Mouse (Mus musculus) forebrain, embryonic 11.5 days (tissue): ENCODE data around the gene Psma3. TPM values are rescaled to one million over a fixed set of nuclear protein-coding genes. Genes with fewer than 3 reads are reported as not detected.

Experiments
- ATAC-seq: fragments of 200-750 bp; cut with Nextera tagmentation; replicated peaks from 2 replicates; pipeline ENCODE4 v1.8.0; 2017; ENCODE audit warnings: moderate TSS enrichment; ENCODE audit not compliant: low FRiP score
- DNase-seq: peaks from one replicate; pipeline ENCODE4 v3.0.0-alpha.2; 2017; ENCODE audit warnings: low spot score
- H3K27ac ChIP-seq: fragments of 300-500 bp; sonication (generic); 2 replicates; pipeline ENCODE4 v1.5.1; 2014; ENCODE audit warnings: low read depth, low read length
- H3K27me3 ChIP-seq: fragments of 300-500 bp; sonication (generic); 2 replicates; pipeline ENCODE4 v1.6.1; 2014; ENCODE audit warnings: mild to moderate bottlenecking, low read length, mixed read lengths; ENCODE audit not compliant: control insufficient read depth, insufficient read depth
- H3K36me3 ChIP-seq: fragments of 300-500 bp; sonication (generic); 2 replicates; pipeline ENCODE4 v1.6.1; 2014; ENCODE audit warnings: mild to moderate bottlenecking, low read length, moderate library complexity, mixed read lengths; ENCODE audit not compliant: control insufficient read depth, insufficient read depth
- H3K4me1 ChIP-seq: fragments of 300-500 bp; sonication (generic); replicated peaks from 2 replicates; pipeline ENCODE4 v1.6.1; 2014; ENCODE audit warnings: low read length, mixed read lengths; ENCODE audit not compliant: control insufficient read depth, insufficient read depth
- H3K4me2 ChIP-seq: fragments of 300-500 bp; sonication (generic); 2 replicates; pipeline ENCODE4 v1.6.1; 2014; ENCODE audit warnings: low read depth, mild to moderate bottlenecking, low read length, moderate library complexity, mixed read lengths; ENCODE audit not compliant: severe bottlenecking
- H3K4me3 ChIP-seq: fragments of 300-500 bp; sonication (generic); 2 replicates; pipeline ENCODE4 v1.5.1; 2014; ENCODE audit warnings: low read depth, low read length
- H3K9ac ChIP-seq: fragments of 300-500 bp; sonication (generic); 2 replicates; pipeline ENCODE4 v1.6.1; 2014; ENCODE audit warnings: low read length
- H3K9me3 ChIP-seq: fragments of 300-500 bp; sonication (generic); 2 replicates; pipeline ENCODE4 v1.6.1; 2016; ENCODE audit warnings: low read length, mixed read lengths; ENCODE audit not compliant: control insufficient read depth
- WGBS: fragments of 180-500 bp; shearing (Covaris S2); extraction: QIAGEN DNeasy Blood & Tissue Kit; methylation state at CpG from one replicate; pipeline ENCODE4 v1.1.7; 2014; 5-methylcytosine and 5-hydroxymethylcytosine counted together
- polyA plus RNA-seq: library from polyadenylated mRNA; unstranded; fragments of >200 nt; fragmentation: Nextera tagmentation; extraction: Ambion mirVana; gene quantifications from 2 replicates; pipeline ENCODE4 v1.2.1, GENCODE M21; 2014

Psma3 gene
- polyA plus RNA-seq, 1 experiment from 2014 or later: 601 TPM

- H3K4me1 ChIP-seq: no peaks in the 10 kb centered on the region
- no peak overlapping the region for H3K9ac ChIP-seq
- H3K4me3 ChIP-seq: no peak overlapping the region
- no peak overlapping the region for H3K27ac ChIP-seq
- no peaks in the 10 kb centered on the region; the same call in 1 of the 2 replicates for H3K36me3 ChIP-seq
- ATAC-seq: no peak
- H3K27me3 ChIP-seq: no peaks in the 10 kb centered on the region
- no peak for DNase-seq
- H3K4me2 ChIP-seq: no peak overlapping the region
- no peaks in the 10 kb centered on the region for H3K9me3 ChIP-seq
- 94% methylated on average over 7 of the region's 7 CpGs for WGBS
These were observed 10.6 kb downstream of the Psma3 start for GRCm38 (mm10) chr12:70984855-70985550.

- 91% methylated on average over 5 of the region's 5 CpGs for WGBS
These were observed 22.8 kb downstream of the Psma3 start for GRCm38 (mm10) chr12:70997225-70997624.

GRCm38 (mm10) chr12:70999423-70999903 lies 25.0 kb downstream of the Psma3 start:
- Histone ChIP-seq H3K27me3 (no peaks in the 10 kb centered on the region), H3K9ac (no peak overlapping the region), H3K4me3 (no peak overlapping the region), H3K4me2 (no peak overlapping the region), H3K36me3 (peaks cover 3% of the 10 kb centered on the region; the same call in 1 of the 2 replicates), H3K27ac (no peak overlapping the region), H3K9me3 (no peaks in the 10 kb centered on the region), H3K4me1 (no peaks in the 10 kb centered on the region)
- 82% methylated on average over 5 of the region's 5 CpGs for WGBS
- ATAC-seq: no peak
- DNase-seq: no peak

More at GRCm38 (mm10) chr12:70997225-70997624, 22.8 kb downstream of the Psma3 start:
- Histone ChIP-seq H3K9me3 (no peaks in the 10 kb centered on the region), H3K27ac (no peak overlapping the region), H3K27me3 (no peaks in the 10 kb centered on the region), H3K4me3 (no peak overlapping the region), H3K36me3 (peaks cover 3% of the 10 kb centered on the region; the same call in 1 of the 2 replicates), H3K4me1 (no peaks in the 10 kb centered on the region), H3K4me2 (no peak overlapping the region), H3K9ac (no peak overlapping the region)
- ATAC-seq (no peak), DNase-seq (no peak)

DNA sequence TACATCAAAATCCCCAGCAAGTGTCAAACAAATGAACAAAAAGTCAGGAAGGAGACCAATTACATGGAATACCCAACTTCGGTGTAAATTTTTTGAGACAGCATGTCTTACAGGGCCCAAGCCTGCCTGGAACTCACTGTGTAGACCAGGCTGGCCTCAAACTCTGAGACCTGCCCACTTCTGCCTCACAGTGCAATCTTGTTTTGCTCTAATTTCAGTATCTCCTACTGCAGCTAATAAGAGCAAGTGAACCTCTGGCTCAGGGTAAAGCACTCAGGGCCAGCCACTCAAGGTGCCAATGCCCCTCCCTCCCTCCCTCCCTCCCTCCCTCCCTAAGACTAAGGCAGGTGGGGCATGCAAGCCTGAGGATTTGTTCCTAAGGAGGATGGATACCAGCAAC lies 25.9 kb downstream of the Psma3 start:
- Histone ChIP-seq H3K9ac (no peak overlapping the region), H3K27me3 (no peaks in the 10 kb centered on the region), H3K27ac (no peak overlapping the region), H3K4me3 (no peak overlapping the region), H3K4me1 (no peaks in the 10 kb centered on the region), H3K9me3 (no peaks in the 10 kb centered on the region), H3K4me2 (no peak overlapping the region), H3K36me3 (peaks cover 6% of the 10 kb centered on the region; the same call in 1 of the 2 replicates)
- 86% methylated on average over 1 of the region's 1 CpGs for WGBS
- DNase-seq (no peak), ATAC-seq (no peak)

- no peak for ATAC-seq
- H3K9me3 ChIP-seq: no peaks in the 10 kb centered on the region
- no peak overlapping the region for H3K4me2 ChIP-seq
- H3K9ac ChIP-seq: no peak overlapping the region
- WGBS: 88% methylated on average over 6 of the region's 6 CpGs
- no peaks in the 10 kb centered on the region for H3K27me3 ChIP-seq
- H3K4me1 ChIP-seq: no peaks in the 10 kb centered on the region
- H3K36me3 ChIP-seq: peaks cover 10% of the 10 kb centered on the region; the same call in 1 of the 2 replicates
- no peak overlapping the region for H3K4me3 ChIP-seq
- H3K27ac ChIP-seq: no peak overlapping the region
- no peak for DNase-seq
These were observed 27.0 kb downstream of the Psma3 start for GRCm38 (mm10) chr12:71001456-71001855.

- Histone ChIP-seq H3K27me3 (no peaks in the 10 kb centered on the region), H3K36me3 (peaks cover 12% of the 10 kb centered on the region; the same call in 1 of the 2 replicates), H3K4me2 (no peak overlapping the region), H3K4me3 (no peak overlapping the region), H3K9me3 (no peaks in the 10 kb centered on the region), H3K9ac (no peak overlapping the region), H3K27ac (no peak overlapping the region), H3K4me1 (no peaks in the 10 kb centered on the region)
- ATAC-seq (no peak), DNase-seq (no peak)
- WGBS: 91% methylated on average over 5 of the region's 6 CpGs
These were observed 29.5 kb downstream of the Psma3 start for GRCm38 (mm10) chr12:71003760-71004426.

GRCm38 (mm10) chr12:71006141-71006540 lies 31.7 kb downstream of the Psma3 start:
- DNase-seq: no peak
- Histone ChIP-seq H3K4me3 (no peak overlapping the region), H3K27me3 (no peaks in the 10 kb centered on the region), H3K27ac (no peak overlapping the region), H3K36me3 (peaks cover 12% of the 10 kb centered on the region; the same call in 1 of the 2 replicates), H3K9me3 (no peaks in the 10 kb centered on the region), H3K4me1 (no peaks in the 10 kb centered on the region), H3K4me2 (no peak overlapping the region), H3K9ac (no peak overlapping the region)
- ATAC-seq: no peak
- WGBS: 95% methylated on average over 6 of the region's 6 CpGs

GRCm38 (mm10) chr12:71006901-71007300 lies 32.5 kb downstream of the Psma3 start:
- ATAC-seq (no peak), DNase-seq (no peak)
- 95% methylated on average over 7 of the region's 7 CpGs for WGBS
- H3K9ac ChIP-seq: no peak overlapping the region
- no peak overlapping the region for H3K4me3 ChIP-seq
- H3K36me3 ChIP-seq: peaks cover 12% of the 10 kb centered on the region; the same call in 1 of the 2 replicates
- no peaks in the 10 kb centered on the region for H3K27me3 ChIP-seq
- no peaks in the 10 kb centered on the region for H3K9me3 ChIP-seq
- no peak overlapping the region for H3K4me2 ChIP-seq
- H3K27ac ChIP-seq: no peak overlapping the region
- H3K4me1 ChIP-seq: no peaks in the 10 kb centered on the region
